Mouse (Mus musculus) liver, embryonic 12.5 days (tissue): ENCODE results near the gene Mapkbp1. TPM values are rescaled to one million over a fixed set of nuclear protein-coding genes. Genes with fewer than 3 reads are reported as not detected.

Experiments
- microRNA-seq: library from miRNA; unstranded; fragments of <30 nt; microRNA quantifications from one replicate; pipeline ENCODE4, GENCODE M21; 2017
- polyA plus RNA-seq: library from polyadenylated mRNA; unstranded; fragments of >200 nt; fragmentation: Nextera tagmentation; extraction: Ambion mirVana; gene quantifications from 2 replicates; pipeline ENCODE4 v1.2.1, GENCODE M21; 2016

Mapkbp1 gene
- polyA plus RNA-seq, 1 experiment from 2014 or later = 0.63 TPM

Small RNAs within 50 kb of the gene (microRNA-seq; reads per million reads assigned to microRNA genes)
- gene Mir7665 = not detected

Other genes with a start within 250 kb of the Mapkbp1 start
- 3.8 and 4.1 TPM in 2 replicates for gene Itpka, start 230.4 kb upstream of the Mapkbp1 start, polyA plus RNA-seq
- gene Ltk, start 212.3 kb upstream of the Mapkbp1 start, polyA plus RNA-seq = 0.19 TPM in 1 of 2 replicates, not detected in the other
- gene Rpap1, start 185.2 kb upstream of the Mapkbp1 start, polyA plus RNA-seq = 17.4 and 17.8 TPM in 2 replicates
- gene Tyro3, start 175.0 kb upstream of the Mapkbp1 start, polyA plus RNA-seq = 2.5 and 3.1 TPM in 2 replicates
- 12.5 and 13.3 TPM in 2 replicates for gene Mga, start 75.5 kb upstream of the Mapkbp1 start, polyA plus RNA-seq
- 8.5 and 9.7 TPM in 2 replicates for gene Jmjd7, start 54.8 kb downstream of the Mapkbp1 start, polyA plus RNA-seq
- 0.86 and 2.0 TPM in 2 replicates for gene Gm28042, start 54.8 kb downstream of the Mapkbp1 start, polyA plus RNA-seq
- gene Pla2g4b, start 60.7 kb downstream of the Mapkbp1 start, polyA plus RNA-seq = 0.56 and 0.73 TPM in 2 replicates
- 27.2 and 28.7 TPM in 2 replicates for gene Ehd4, start 181.9 kb downstream of the Mapkbp1 start, polyA plus RNA-seq